Mouse (Mus musculus) liver, embryonic 14.5 days (tissue): ENCODE data around the gene Rora.

ENCODE experiments used
- CTCF ChIP-seq: IDR thresholded peaks from 2 replicates; pipeline ENCODE4 v1.5.1; 2016; ENCODE audit warnings: antibody characterized with exemption, low read depth, control low read depth
- EP300 ChIP-seq: IDR thresholded peaks from 2 replicates; pipeline ENCODE4 v1.6.1; 2016; ENCODE audit warnings: antibody characterized with exemption, low read depth

- TF ChIP-seq CTCF (no peak), EP300 (no peak)
Observed at GRCm38 (mm10) chr9:69290018-69290880, 636.7 kb downstream of the Rora start.
